Mouse (Mus musculus) stomach, postnatal 0 days (tissue): ENCODE data around the gene Eid3.

Source experiments
- CTCF ChIP-seq: IDR thresholded peaks from 2 replicates; pipeline ENCODE4 v1.5.1; 2016; ENCODE audit warnings: antibody characterized with exemption, low read depth, mild to moderate bottlenecking, moderate library complexity
- EP300 ChIP-seq: optimal IDR thresholded peaks from 2 replicates; pipeline ENCODE3; 2016; ENCODE audit warnings: antibody characterized with exemption

GRCm38 (mm10) chr10:82850354-82850752 is 16.1 kb upstream of the Eid3 start:
- TF ChIP-seq CTCF (no peak), EP300 (no peak)
